Mouse (Mus musculus) heart, embryonic 12.5 days (tissue): ENCODE measurements around the gene Fignl2. TPM values are rescaled to one million over a fixed set of nuclear protein-coding genes. Genes with fewer than 3 reads are reported as not detected.
"Not testable (repeated sequence)": the region's sequence is repeated elsewhere in the genome, so short reads cannot be mapped to it uniquely, and the experiment has no call there.

ENCODE experiments used
- ATAC-seq: fragments of 200-750 bp; cut with Nextera tagmentation; 2 replicates; pipeline ENCODE4 v1.8.0; 2017; ENCODE audit warnings: moderate TSS enrichment, moderate library complexity; ENCODE audit not compliant: insufficient number of reproducible peaks, low FRiP score
- H3K27ac ChIP-seq: fragments of 300-500 bp; sonication (generic); 2 replicates; pipeline ENCODE4 v1.5.1; 2016; ENCODE audit warnings: mild to moderate bottlenecking, moderate library complexity; ENCODE audit not compliant: poor library complexity, severe bottlenecking
- H3K27me3 ChIP-seq: fragments of 300-500 bp; sonication (generic); replicated peaks from 2 replicates; pipeline ENCODE4 v1.6.1; 2016; ENCODE audit warnings: mild to moderate bottlenecking, moderate library complexity
- H3K36me3 ChIP-seq: fragments of 300-500 bp; sonication (generic); 2 replicates; pipeline ENCODE4 v1.6.1; 2016; ENCODE audit warnings: mild to moderate bottlenecking, moderate library complexity
- H3K4me1 ChIP-seq: fragments of 300-500 bp; sonication (generic); replicated peaks from 2 replicates; pipeline ENCODE4 v1.6.1; 2016; ENCODE audit warnings: mild to moderate bottlenecking
- H3K4me2 ChIP-seq: fragments of 300-500 bp; sonication (generic); 2 replicates; pipeline ENCODE4 v1.6.1; 2016; ENCODE audit warnings: mild to moderate bottlenecking, moderate library complexity
- H3K4me3 ChIP-seq: fragments of 300-500 bp; sonication (generic); 2 replicates; pipeline ENCODE4 v1.5.1; 2016; ENCODE audit warnings: mild to moderate bottlenecking
- H3K9ac ChIP-seq: fragments of 300-500 bp; sonication (generic); 2 replicates; pipeline ENCODE4 v1.6.1; 2016; ENCODE audit warnings: mild to moderate bottlenecking, moderate library complexity
- H3K9me3 ChIP-seq: fragments of 300-500 bp; sonication (generic); replicated peaks from 2 replicates; pipeline ENCODE4 v1.6.1; 2016; ENCODE audit warnings: mild to moderate bottlenecking, moderate library complexity
- WGBS: fragments of 180-500 bp; shearing (Covaris S2); methylation state at CpG from one replicate; pipeline ENCODE4 v1.1.7; 2016; 5-methylcytosine and 5-hydroxymethylcytosine counted together
- polyA plus RNA-seq: library from polyadenylated mRNA; unstranded; fragments of >200 nt; fragmentation: Nextera tagmentation; extraction: Ambion mirVana; gene quantifications from 2 replicates; pipeline ENCODE4 v1.2.1, GENCODE M21; 2016

Gene Fignl2
- polyA plus RNA-seq = 0.10 and 0.15 TPM in 2 replicates

- under 1% methylated on average over 67 of the region's 96 CpGs for WGBS
- Histone ChIP-seq H3K9ac (peak within 1 kb of the TSS; percentile 86), H3K27me3 (peaks cover 10% of the 10 kb centered on the region; the same call in 1 of the 2 replicates), H3K4me3 (peak within 1 kb of the TSS; percentile 94), H3K9me3 (no peaks in the 10 kb centered on the region), H3K4me1 (peaks cover 45% of the 10 kb centered on the region), H3K27ac (peak within 1 kb of the TSS; percentile 81), H3K4me2 (peak within 1 kb of the TSS; percentile 95), H3K36me3 (no peaks in the 10 kb centered on the region)
- peak; percentile 64 for ATAC-seq
Observed at GRCm38 (mm10) chr15:101077813-101078730, at the start of gene Fignl2. TSS of gene Fignl2 (minus strand) at chr15:101078567.

- Histone ChIP-seq H3K4me3 (no peak overlapping the region), H3K27ac (no peak overlapping the region), H3K4me2 (no peak overlapping the region), H3K36me3 (no peaks in the 10 kb centered on the region), H3K9ac (no peak overlapping the region), H3K27me3 (peaks cover 51% of the 10 kb centered on the region), H3K4me1 (peaks cover 37% of the 10 kb centered on the region), H3K9me3 (no peaks in the 10 kb centered on the region)
- no peak for ATAC-seq
- 65% methylated on average over 12 of the region's 12 CpGs for WGBS
Observed at GRCm38 (mm10) chr15:101126876-101127544, 48.6 kb upstream of the Fignl2 start.

- WGBS = 81% methylated on average over 6 of the region's 6 CpGs
- H3K36me3 ChIP-seq = no peaks in the 10 kb centered on the region
- H3K4me2 ChIP-seq = no peak overlapping the region
- no peak overlapping the region for H3K9ac ChIP-seq
- ATAC-seq = no peak
- no peak overlapping the region for H3K27ac ChIP-seq
- peaks cover 26% of the 10 kb centered on the region for H3K4me1 ChIP-seq
- H3K9me3 ChIP-seq = no peaks in the 10 kb centered on the region
- peaks cover 51% of the 10 kb centered on the region for H3K27me3 ChIP-seq
- no peak overlapping the region for H3K4me3 ChIP-seq
Observed at GRCm38 (mm10) chr15:101125561-101125960, 47.2 kb upstream of the Fignl2 start.

GRCm38 (mm10) chr15:101123202-101123601 lies 44.8 kb upstream of the Fignl2 start:
- no peak for ATAC-seq

GRCm38 (mm10) chr15:101122290-101122589 lies 43.9 kb upstream of the Fignl2 start:
- Histone ChIP-seq H3K4me3 (no peak overlapping the region), H3K9ac (no peak overlapping the region), H3K27ac (no peak overlapping the region), H3K4me2 (no peak overlapping the region), H3K9me3 (no peaks in the 10 kb centered on the region), H3K4me1 (peaks cover 15% of the 10 kb centered on the region; the same call in 1 of the 2 replicates), H3K27me3 (peaks cover 25% of the 10 kb centered on the region; the same call in 1 of the 2 replicates), H3K36me3 (no peaks in the 10 kb centered on the region)
- no peak for ATAC-seq
- WGBS = 25% methylated on average over 2 of the region's 2 CpGs

More at GRCm38 (mm10) chr15:101123202-101123601, 44.8 kb upstream of the Fignl2 start:
- Histone ChIP-seq H3K36me3 (no peaks in the 10 kb centered on the region), H3K4me1 (peaks cover 20% of the 10 kb centered on the region; the same call in 1 of the 2 replicates), H3K9ac (no peak overlapping the region), H3K4me3 (no peak overlapping the region), H3K9me3 (no peaks in the 10 kb centered on the region), H3K4me2 (no peak overlapping the region), H3K27me3 (peaks cover 35% of the 10 kb centered on the region), H3K27ac (no peak overlapping the region)
- WGBS = 42% methylated on average over 4 of the region's 4 CpGs

GRCm38 (mm10) chr15:101121411-101122289 lies 43.3 kb upstream of the Fignl2 start:
- no peaks in the 10 kb centered on the region for H3K9me3 ChIP-seq
- H3K27ac ChIP-seq = no peak overlapping the region
- no peak overlapping the region for H3K9ac ChIP-seq
- no peaks in the 10 kb centered on the region for H3K36me3 ChIP-seq
- H3K4me2 ChIP-seq = no peak overlapping the region
- peaks cover 21% of the 10 kb centered on the region; the same call in 1 of the 2 replicates for H3K27me3 ChIP-seq
- 63% methylated on average over 9 of the region's 9 CpGs for WGBS
- no peak for ATAC-seq
- no peak overlapping the region for H3K4me3 ChIP-seq
- H3K4me1 ChIP-seq = peaks cover 15% of the 10 kb centered on the region; the same call in 1 of the 2 replicates

- no peak overlapping the region for H3K27ac ChIP-seq
- no peak for ATAC-seq
- H3K36me3 ChIP-seq = no peaks in the 10 kb centered on the region
- no peak overlapping the region for H3K4me2 ChIP-seq
- H3K9ac ChIP-seq = no peak overlapping the region
- no peak overlapping the region for H3K4me3 ChIP-seq
- WGBS = 54% methylated on average over 14 of the region's 14 CpGs
- peaks cover 5% of the 10 kb centered on the region; the same call in 1 of the 2 replicates for H3K9me3 ChIP-seq
- 0 out of 2 replicates have a peak, but pooled peaks cover 12% of the 10 kb centered on the region for H3K27me3 ChIP-seq
- peaks cover 15% of the 10 kb centered on the region; the same call in 1 of the 2 replicates for H3K4me1 ChIP-seq
Observed at GRCm38 (mm10) chr15:101118399-101119125, 40.2 kb upstream of the Fignl2 start.

- peaks cover 9% of the 10 kb centered on the region; the same call in 1 of the 2 replicates for H3K27me3 ChIP-seq
- WGBS = 77% methylated on average over 5 of the region's 5 CpGs
- peaks cover 9% of the 10 kb centered on the region; the same call in 1 of the 2 replicates for H3K4me1 ChIP-seq
- no peak within 1 kb of the TSS for H3K4me2 ChIP-seq
- ATAC-seq = no peak
- peaks cover 5% of the 10 kb centered on the region; the same call in 1 of the 2 replicates for H3K9me3 ChIP-seq
- H3K36me3 ChIP-seq = no peaks in the 10 kb centered on the region
- no peak within 1 kb of the TSS for H3K4me3 ChIP-seq
- H3K9ac ChIP-seq = no peak within 1 kb of the TSS
- no peak within 1 kb of the TSS for H3K27ac ChIP-seq
Observed at GRCm38 (mm10) chr15:101115511-101116110, 37.2 kb upstream of the Fignl2 start, which contains the start of gene Ankrd33. TSS of gene Ankrd33 (plus strand) at chr15:101115755.

GRCm38 (mm10) chr15:101113778-101114177 lies 35.4 kb upstream of the Fignl2 start:
- H3K9me3 ChIP-seq, H3K27ac ChIP-seq, H3K9ac ChIP-seq, H3K27me3 ChIP-seq, H3K4me3 ChIP-seq, H3K36me3 ChIP-seq, ATAC-seq, H3K4me1 ChIP-seq, H3K4me2 ChIP-seq: not testable (repeated sequence)
- 83% methylated on average over 2 of the region's 2 CpGs for WGBS

GRCm38 (mm10) chr15:101113176-101113575 lies 34.8 kb upstream of the Fignl2 start:
- Histone ChIP-seq H3K4me2 (no peak overlapping the region), H3K27me3 (peaks cover 9% of the 10 kb centered on the region; the same call in 1 of the 2 replicates), H3K36me3 (no peaks in the 10 kb centered on the region), H3K27ac (no peak overlapping the region; the same call in 1 of the 2 replicates), H3K4me3 (no peak overlapping the region), H3K9me3 (peaks cover 5% of the 10 kb centered on the region; the same call in 1 of the 2 replicates), H3K9ac (no peak overlapping the region), H3K4me1 (no peaks in the 10 kb centered on the region)
- 68% methylated on average over 8 of the region's 8 CpGs for WGBS
- ATAC-seq = no peak
